Mouse (Mus musculus) CH12.LX (cell line): Measurements from ENCODE around the gene Grap2. TPM values are rescaled to one million over a fixed set of nuclear protein-coding genes. Genes with fewer than 3 reads are reported as not detected.

Experiments used
- DNase-seq: peaks from one replicate; pipeline ENCODE4 v3.0.0-alpha.2; 2013; ENCODE audit errors: extremely low read depth
- H3K27ac ChIP-seq: 2 replicates; pipeline ENCODE4 v1.5.1; 2012; ENCODE audit warnings: low read depth, mild to moderate bottlenecking, control low read depth, moderate library complexity; ENCODE audit not compliant: insufficient read depth
- H3K27me3 ChIP-seq: replicated peaks from 2 replicates; pipeline ENCODE3; 2012; ENCODE audit warnings: inconsistent platforms
- H3K36me3 ChIP-seq, 2 experiments: replicated peaks in 1 of 2; 2 replicates each; pipeline versions ENCODE3 to v1.6.1; 2012; ENCODE audit warnings: inconsistent platforms in 1 of 2, low read length in 1 of 2, mild to moderate bottlenecking in 1 of 2, mixed read lengths in 1 of 2, moderate library complexity in 1 of 2; ENCODE audit not compliant: control insufficient read depth in 1 of 2, insufficient read depth in 1 of 2
- H3K4me1 ChIP-seq, 2 experiments: 2 replicates each; pipeline ENCODE4 v1.6.1; 2012; ENCODE audit warnings: inconsistent platforms in 1 of 2, moderate library complexity in 1 of 2; ENCODE audit not compliant: insufficient read depth in 2 of 2, control insufficient read depth in 1 of 2
- H3K4me2 ChIP-seq: 2 replicates; pipeline ENCODE4 v1.6.1; 2012; ENCODE audit warnings: low read depth, mild to moderate bottlenecking, control low read depth; ENCODE audit not compliant: poor library complexity, insufficient read depth, severe bottlenecking
- H3K4me3 ChIP-seq, 3 experiments: fragments of 150-350 bp in 1 of 3; sonication (generic) in 1 of 3; replicated peaks in 1 of 3; 2 replicates each; pipeline versions ENCODE3 to v1.5.1; 2011 to 2012; ENCODE audit warnings: low read depth in 2 of 3, low read length in 2 of 3, mild to moderate bottlenecking in 2 of 3, moderate library complexity in 2 of 3, control low read depth in 1 of 3, improper control_type of control experiment in 1 of 3, inconsistent platforms in 1 of 3, mixed read lengths in 1 of 3; ENCODE audit not compliant: poor library complexity in 1 of 3
- H3K79me2 ChIP-seq: replicated peaks from 2 replicates; pipeline ENCODE4 v1.6.1; 2012; ENCODE audit warnings: mild to moderate bottlenecking, moderate library complexity; ENCODE audit not compliant: control insufficient read depth, poor library complexity, insufficient read depth, severe bottlenecking; ENCODE audit errors: extremely low read depth
- H3K9ac ChIP-seq: 2 replicates; pipeline ENCODE4 v1.6.1; 2012; ENCODE audit warnings: low read depth, mild to moderate bottlenecking, control low read depth, moderate library complexity; ENCODE audit not compliant: insufficient read depth
- H3K9me3 ChIP-seq: replicated peaks from 2 replicates; pipeline ENCODE3; 2012; ENCODE audit warnings: low read length, inconsistent platforms, mixed read lengths
- BHLHE40 ChIP-seq: IDR thresholded peaks from 2 replicates; pipeline ENCODE4 v1.6.1; 2011; ENCODE audit warnings: mild to moderate bottlenecking, low read depth, low read length, improper control_type of control experiment
- CHD2 ChIP-seq: IDR thresholded peaks from 2 replicates; pipeline ENCODE4 v1.6.1; 2011; ENCODE audit warnings: low read length, improper control_type of control experiment
- CTCF ChIP-seq, 2 experiments: IDR thresholded peaks in 1 of 2; conservative IDR thresholded peaks in 1 of 2; 2 replicates each; pipeline ENCODE4 v1.5.1; 2011 to 2012; ENCODE audit warnings: low read depth in 2 of 2, low read length in 2 of 2, improper control_type of control experiment in 1 of 2, inconsistent platforms in 1 of 2, mild to moderate bottlenecking in 1 of 2, moderate library complexity in 1 of 2
- E2F4 ChIP-seq: IDR thresholded peaks from 2 replicates; pipeline ENCODE4 v1.6.1; 2011; ENCODE audit warnings: low read depth, low read length, improper control_type of control experiment; ENCODE audit not compliant: insufficient replicate concordance
- EP300 ChIP-seq: IDR thresholded peaks from 2 replicates; pipeline ENCODE4 v1.6.1; 2011; ENCODE audit warnings: low read length, improper control_type of control experiment
- ETS1 ChIP-seq: conservative IDR thresholded peaks from 2 replicates; pipeline ENCODE4 v1.6.1; 2012; ENCODE audit warnings: low read depth, mild to moderate bottlenecking, inconsistent platforms, low read length, improper control_type of control experiment, moderate library complexity
- JUND ChIP-seq: conservative IDR thresholded peaks from 2 replicates; pipeline ENCODE4 v1.6.1; 2011; ENCODE audit warnings: low read depth, low read length, improper control_type of control experiment
- MYC ChIP-seq: IDR thresholded peaks from 2 replicates; pipeline ENCODE4 v1.6.1; 2011; ENCODE audit warnings: low read depth, mild to moderate bottlenecking, improper control_type of control experiment, low read length
- RAD21 ChIP-seq: IDR thresholded peaks from 2 replicates; pipeline ENCODE4 v1.6.1; 2011; ENCODE audit warnings: low read depth, mild to moderate bottlenecking, low read length, improper control_type of control experiment, moderate library complexity
- RCOR1 ChIP-seq: conservative IDR thresholded peaks from 2 replicates; pipeline ENCODE4 v1.6.1; 2012; ENCODE audit warnings: low read depth, mild to moderate bottlenecking, inconsistent platforms, low read length, improper control_type of control experiment
- SIN3A ChIP-seq: IDR thresholded peaks from 2 replicates; pipeline ENCODE4 v1.6.1; 2012; ENCODE audit warnings: low read length, improper control_type of control experiment, inconsistent platforms
- SMC3 ChIP-seq: IDR thresholded peaks from 2 replicates; pipeline ENCODE4 v1.6.1; 2011; ENCODE audit warnings: low read depth, low read length, improper control_type of control experiment
- TBP ChIP-seq: conservative IDR thresholded peaks from 2 replicates; pipeline ENCODE4 v1.6.1; 2011; ENCODE audit warnings: low read depth, low read length, improper control_type of control experiment
- UBTF ChIP-seq: IDR thresholded peaks from 2 replicates; pipeline ENCODE4 v1.6.1; 2012; ENCODE audit warnings: low read depth, mild to moderate bottlenecking, inconsistent platforms, low read length, improper control_type of control experiment, moderate library complexity
- USF2 ChIP-seq: conservative IDR thresholded peaks from 2 replicates; pipeline ENCODE4 v1.6.1; 2011; ENCODE audit warnings: low read depth, low read length, improper control_type of control experiment
- ZKSCAN1 ChIP-seq: IDR thresholded peaks from 2 replicates; pipeline ENCODE4 v1.6.1; 2012; ENCODE audit warnings: low read depth, inconsistent platforms, low read length, improper control_type of control experiment, borderline replicate concordance
- ZNF384 ChIP-seq: IDR thresholded peaks from 2 replicates; pipeline ENCODE4 v1.6.1; 2012; ENCODE audit warnings: low read depth, low read length, improper control_type of control experiment, inconsistent platforms
- dilution Hi-C: fragments of 300-500 bp; cut with MboI; formaldehyde crosslinking; loops from 2 replicates; pipeline ENCODE4 v1.14.3; 2020; ENCODE audit warnings: low sequenced_read_pairs; ENCODE audit not compliant: extremely low pct_unique_long_range_greater_than_20kb, extremely low pct_ligation_motif_present
- in situ Hi-C: fragments of 300-500 bp; cut with MboI; formaldehyde crosslinking; loops from 3 replicates; pipeline ENCODE4 v1.14.3; 2019; ENCODE audit warnings: low sequenced_read_pairs, low pct_ligation_motif_present, low pct_unique_long_range_greater_than_20kb, mixed read lengths
- polyA plus RNA-seq: library from polyadenylated mRNA; unstranded; fragments of >175 nt; gene quantifications from 2 replicates; pipeline ENCODE4 v1.2.1, GENCODE M21; 2012; ENCODE audit warnings: low read depth; ENCODE audit not compliant: insufficient read length
- total RNA-seq, 2 experiments: library from RNA; depleted of rRNA; stranded (reverse); fragments of 300-350 nt in 1 of 2; fragments of >200 nt in 1 of 2; gene quantifications; 2 replicates each; pipeline ENCODE4 v1.2.3; 2012 to 2014

Grap2 gene
- total and polyA plus RNA-seq, 3 experiments: 1.5 to 6.2 (median 5.0) TPM

GRCm38 (mm10) chr15:80615290-80615570, 42.8 kb downstream of the Grap2 start:
- no peak for TF ChIP-seq JUND
- TF ChIP-seq SMC3: no peak
- no peak for TF ChIP-seq UBTF
- TF ChIP-seq ETS1: no peak
- TF ChIP-seq E2F4: no peak
- no peak for TF ChIP-seq USF2
- no peak for TF ChIP-seq ZKSCAN1
- TF ChIP-seq CTCF (conservative IDR thresholded peaks at IDR 0.05 in 1 of 2, IDR thresholded peaks at IDR 0.05 in 1 of 2; ENCODE audit: low read depth in 2 of 2, low read length in 2 of 2): no peak
- no peak for TF ChIP-seq BHLHE40
- no peak for TF ChIP-seq TBP
- TF ChIP-seq RCOR1: no peak
- TF ChIP-seq SIN3A: no peak
- no peak for TF ChIP-seq RAD21
- TF ChIP-seq, all 38 proteins: peak for 0
- H3K27me3 ChIP-seq: no peaks in the 10 kb centered on the region
- H3K9me3 ChIP-seq: no peaks in the 10 kb centered on the region
- DNase-seq: no peak
- no peak overlapping the region for H3K4me3 ChIP-seq
- no peak overlapping the region for H3K4me2 ChIP-seq
- dilution Hi-C loops: no loop called here
- H3K36me3 ChIP-seq: no peaks in the 10 kb centered on the region
- no peak overlapping the region for H3K9ac ChIP-seq
- H3K4me1 ChIP-seq: peaks cover 4 to 66% of the 10 kb centered on the region in 2 experiments
- H3K27ac ChIP-seq: no peak overlapping the region
- H3K79me2 ChIP-seq: no peaks in the 10 kb centered on the region
- in situ Hi-C loops: no loop called here

- no peak overlapping the region for H3K4me3 ChIP-seq
- no peak for TF ChIP-seq USF2
- no peak for TF ChIP-seq ZKSCAN1
- no peak for TF ChIP-seq JUND
- TF ChIP-seq EP300: no peak
- TF ChIP-seq MYC: no peak
- no peak for TF ChIP-seq ZNF384
- no peak for TF ChIP-seq CHD2
- H3K9me3 ChIP-seq: no peaks in the 10 kb centered on the region
- in situ Hi-C loops: no loop called here
- DNase-seq: no peak
- dilution Hi-C loops: no loop called here
- H3K27ac ChIP-seq: no peak overlapping the region
- H3K4me2 ChIP-seq: no peak overlapping the region
- no peaks in the 10 kb centered on the region for H3K36me3 ChIP-seq
- H3K79me2 ChIP-seq: no peaks in the 10 kb centered on the region
- H3K9ac ChIP-seq: no peak overlapping the region
- no peaks in the 10 kb centered on the region for H3K27me3 ChIP-seq
- H3K4me1 ChIP-seq: peaks cover 8 to 72% of the 10 kb centered on the region in 2 experiments
Observed at GRCm38 (mm10) chr15:80615636-80616383, 43.4 kb downstream of the Grap2 start.
